Mouse (Mus musculus) ES-E14 (cell line): ENCODE data around the gene Zfp300.
A peak's percentile ranks its signal among the peaks of the same experiment; 100 is the strongest.

Source experiments
- HCFC1 ChIP-seq: IDR thresholded peaks from 2 replicates; pipeline ENCODE4 v1.6.1; 2012; ENCODE audit warnings: low read length, inconsistent platforms, borderline replicate concordance; ENCODE audit not compliant: insufficient read depth
- MAFK ChIP-seq: IDR thresholded peaks from 2 replicates; pipeline ENCODE4 v1.6.1; 2014; ENCODE audit warnings: mild to moderate bottlenecking, low read depth, low read length, inconsistent platforms; ENCODE audit not compliant: insufficient read depth
- ZNF384 ChIP-seq: IDR thresholded peaks from 2 replicates; pipeline ENCODE4 v1.6.1; 2012; ENCODE audit warnings: low read depth, low read length, inconsistent platforms

- TF ChIP-seq MAFK (peak; percentile 45; the same call in 1 of the 2 replicates), ZNF384 (no peak), HCFC1 (no peak)
Measured at GRCm38 (mm10) chrX:21088983-21089866, at the start of gene Zfp300.
